Mouse (Mus musculus) liver, embryonic 15.5 days (tissue): ENCODE measurements around the gene Ndufb7. TPM values are rescaled to one million over a fixed set of nuclear protein-coding genes. Genes with fewer than 3 reads are reported as not detected.
"Not testable (repeated sequence)": the region's sequence is repeated elsewhere in the genome, so short reads cannot be mapped to it uniquely, and the experiment has no call there.

Experiments used
- ATAC-seq: fragments of 200-750 bp; cut with Nextera tagmentation; 2 replicates; pipeline ENCODE4 v1.8.0; 2017; ENCODE audit warnings: moderate number of reproducible peaks, mild to moderate bottlenecking, moderate library complexity; ENCODE audit not compliant: insufficient read depth
- H3K27ac ChIP-seq: fragments of 300-500 bp; sonication (generic); replicated peaks from 2 replicates; pipeline ENCODE4 v1.5.1; 2015; ENCODE audit warnings: mild to moderate bottlenecking, inconsistent platforms
- H3K27me3 ChIP-seq: fragments of 300-500 bp; sonication (generic); 2 replicates; pipeline ENCODE4 v1.6.1; 2015; ENCODE audit warnings: mild to moderate bottlenecking, inconsistent platforms
- H3K36me3 ChIP-seq: fragments of 300-500 bp; sonication (generic); replicated peaks from 2 replicates; pipeline ENCODE4 v1.6.1; 2015; ENCODE audit warnings: moderate library complexity, mild to moderate bottlenecking, inconsistent platforms
- H3K4me1 ChIP-seq: fragments of 300-500 bp; sonication (generic); replicated peaks from 2 replicates; pipeline ENCODE4 v1.6.1; 2015; ENCODE audit warnings: inconsistent platforms
- H3K4me2 ChIP-seq: fragments of 300-500 bp; sonication (generic); 2 replicates; pipeline ENCODE4 v1.6.1; 2015; ENCODE audit warnings: moderate library complexity, mild to moderate bottlenecking, inconsistent platforms
- H3K4me3 ChIP-seq: fragments of 300-500 bp; sonication (generic); replicated peaks from 2 replicates; pipeline ENCODE4 v1.5.1; 2015; ENCODE audit warnings: mild to moderate bottlenecking, inconsistent platforms
- H3K9ac ChIP-seq: fragments of 300-500 bp; sonication (generic); 2 replicates; pipeline ENCODE4 v1.6.1; 2015; ENCODE audit warnings: moderate library complexity, mild to moderate bottlenecking, inconsistent platforms
- H3K9me3 ChIP-seq: fragments of 300-500 bp; sonication (generic); replicated peaks from 2 replicates; pipeline ENCODE4 v1.6.1; 2016; ENCODE audit warnings: inconsistent platforms
- WGBS: fragments of 180-500 bp; shearing (Covaris S2); methylation state at CpG from one replicate; pipeline ENCODE4 v1.1.7; 2015; ENCODE audit warnings: mixed read lengths; ENCODE audit not compliant: insufficient replicate concordance; 5-methylcytosine and 5-hydroxymethylcytosine counted together
- polyA plus RNA-seq: library from polyadenylated mRNA; unstranded; fragments of >200 nt; fragmentation: Nextera tagmentation; extraction: Ambion mirVana; gene quantifications from 2 replicates; pipeline ENCODE4 v1.2.1, GENCODE M21; 2015

Ndufb7 gene
- polyA plus RNA-seq, 1 experiment from 2014 or later, result 237 TPM

- 80% methylated on average over 7 of the region's 7 CpGs for WGBS
- Histone ChIP-seq H3K27ac (no peak overlapping the region), H3K4me2 (no peak overlapping the region), H3K4me3 (no peak overlapping the region), H3K9me3 (no peaks in the 10 kb centered on the region), H3K4me1 (peaks cover 73% of the 10 kb centered on the region), H3K9ac (no peak overlapping the region), H3K36me3 (peaks cover 32% of the 10 kb centered on the region), H3K27me3 (no peaks in the 10 kb centered on the region)
- no peak for ATAC-seq
These were observed 24.1 kb downstream of the Ndufb7 start for GRCm38 (mm10) chr8:83590488-83591023.

- peaks cover 69% of the 10 kb centered on the region for H3K4me1 ChIP-seq
- H3K4me3 ChIP-seq, result peak overlapping the region; percentile 72
These were observed 26.2 kb downstream of the Ndufb7 start for GRCm38 (mm10) chr8:83592682-83593081.

GRCm38 (mm10) chr8:83593325-83594166 is 27.1 kb downstream of the Ndufb7 start:
- H3K27ac ChIP-seq, result peak overlapping the region; percentile 89
- peak; percentile 19 for ATAC-seq
- WGBS, result 3% methylated on average over 22 of the region's 22 CpGs
- H3K4me2 ChIP-seq, result peak overlapping the region; percentile 87
- H3K4me1 ChIP-seq, result peaks cover 68% of the 10 kb centered on the region
- H3K27me3 ChIP-seq, result no peaks in the 10 kb centered on the region
- peaks cover 19% of the 10 kb centered on the region for H3K36me3 ChIP-seq
- peak overlapping the region; percentile 77 for H3K9ac ChIP-seq
- no peaks in the 10 kb centered on the region for H3K9me3 ChIP-seq
- peak overlapping the region; percentile 72 for H3K4me3 ChIP-seq

More at GRCm38 (mm10) chr8:83592682-83593081, 26.2 kb downstream of the Ndufb7 start:
- WGBS, result 74% methylated on average over 3 of the region's 3 CpGs
- H3K9me3 ChIP-seq, result no peaks in the 10 kb centered on the region
- peak overlapping the region; percentile 87 for H3K4me2 ChIP-seq
- peaks cover 27% of the 10 kb centered on the region for H3K36me3 ChIP-seq
- no peaks in the 10 kb centered on the region for H3K27me3 ChIP-seq
- peak overlapping the region; percentile 77 for H3K9ac ChIP-seq
- H3K27ac ChIP-seq, result no peak overlapping the region
- ATAC-seq, result no peak

GRCm38 (mm10) chr8:83594167-83595049 is 27.9 kb downstream of the Ndufb7 start:
- Histone ChIP-seq H3K4me1 (peaks cover 69% of the 10 kb centered on the region), H3K27me3 (no peaks in the 10 kb centered on the region), H3K9ac (peak overlapping the region; percentile 77), H3K4me3 (peak overlapping the region; percentile 72), H3K9me3 (no peaks in the 10 kb centered on the region), H3K36me3 (peaks cover 11% of the 10 kb centered on the region; the same call in 1 of the 2 replicates), H3K4me2 (peak overlapping the region; percentile 87), H3K27ac (peak overlapping the region; percentile 89)
- peak; percentile 98 for ATAC-seq
- WGBS, result under 1% methylated on average over 43 of the region's 43 CpGs

- Histone ChIP-seq H3K4me3 (peak overlapping the region; percentile 72), H3K36me3 (peaks cover 11% of the 10 kb centered on the region; the same call in 1 of the 2 replicates), H3K4me1 (peaks cover 74% of the 10 kb centered on the region), H3K27ac (peak overlapping the region; percentile 89), H3K9ac (peak overlapping the region; percentile 65), H3K4me2 (peak overlapping the region; percentile 87)
- 39% methylated on average over 3 of the region's 3 CpGs for WGBS
- H3K27me3 ChIP-seq, ATAC-seq, H3K9me3 ChIP-seq: not testable (repeated sequence)
These were observed 28.5 kb downstream of the Ndufb7 start for GRCm38 (mm10) chr8:83595050-83595345.

- ATAC-seq, result no peak
- H3K27ac ChIP-seq, result peak overlapping the region; percentile 43; the same call in 1 of the 2 replicates
- WGBS, result 10% methylated on average over 3 of the region's 3 CpGs
- peaks cover 5% of the 10 kb centered on the region; the same call in 1 of the 2 replicates for H3K36me3 ChIP-seq
- no peak overlapping the region for H3K4me3 ChIP-seq
- H3K4me1 ChIP-seq, result peaks cover 81% of the 10 kb centered on the region
- H3K4me2 ChIP-seq, result no peak overlapping the region
- H3K9ac ChIP-seq, result no peak overlapping the region
- no peaks in the 10 kb centered on the region for H3K27me3 ChIP-seq
- H3K9me3 ChIP-seq, result no peaks in the 10 kb centered on the region
These were observed 29.9 kb downstream of the Ndufb7 start for GRCm38 (mm10) chr8:83596369-83596768.

- H3K36me3 ChIP-seq, result no peaks in the 10 kb centered on the region
- ATAC-seq, result no peak
- H3K4me3 ChIP-seq, result no peak overlapping the region
- H3K9ac ChIP-seq, result 0 out of 2 replicates have a peak overlapping the region, but pooled peaks have one; percentile 7
- H3K27ac ChIP-seq, result peak overlapping the region; percentile 94
- H3K9me3 ChIP-seq, result no peaks in the 10 kb centered on the region
- H3K4me2 ChIP-seq, result no peak overlapping the region
- no peaks in the 10 kb centered on the region for H3K27me3 ChIP-seq
- peaks cover 78% of the 10 kb centered on the region for H3K4me1 ChIP-seq
- WGBS, result 37% methylated on average over 1 of the region's 1 CpGs
These were observed 31.7 kb downstream of the Ndufb7 start for GRCm38 (mm10) chr8:83598146-83598545.

GRCm38 (mm10) chr8:83599814-83600213 is 33.3 kb downstream of the Ndufb7 start:
- Histone ChIP-seq H3K27ac (peak overlapping the region; percentile 94), H3K4me1 (peaks cover 81% of the 10 kb centered on the region)
- ATAC-seq, result peak; percentile 59

GRCm38 (mm10) chr8:83602650-83603029 is 36.2 kb downstream of the Ndufb7 start:
- peak overlapping the region; percentile 86 for H3K27ac ChIP-seq

More at GRCm38 (mm10) chr8:83599814-83600213, 33.3 kb downstream of the Ndufb7 start:
- Histone ChIP-seq H3K27me3 (no peaks in the 10 kb centered on the region), H3K4me2 (peak overlapping the region; percentile 59), H3K4me3 (peak overlapping the region; percentile 23), H3K9me3 (no peaks in the 10 kb centered on the region), H3K36me3 (peaks cover 5% of the 10 kb centered on the region), H3K9ac (peak overlapping the region; percentile 25)

GRCm38 (mm10) chr8:83607661-83608397 is 41.4 kb downstream of the Ndufb7 start, which contains the start of the genes Tecr and Dnajb1:
Gene Tecr, minus strand, starts transcription at chr8:83607971.
Gene Dnajb1, plus strand, starts transcription at chr8:83608193.
- under 1% methylated on average over 69 of the region's 69 CpGs for WGBS
- H3K4me1 ChIP-seq, result peaks cover 64% of the 10 kb centered on the region

More at GRCm38 (mm10) chr8:83602650-83603029, 36.2 kb downstream of the Ndufb7 start:
- 0 out of 2 replicates have a peak overlapping the region, but pooled peaks have one; percentile 35 for H3K9ac ChIP-seq
- H3K9me3 ChIP-seq, result no peaks in the 10 kb centered on the region
- H3K4me2 ChIP-seq, result no peak overlapping the region
- H3K36me3 ChIP-seq, result peaks cover 12% of the 10 kb centered on the region
- ATAC-seq, result no peak
- H3K4me3 ChIP-seq, result no peak overlapping the region
- H3K4me1 ChIP-seq, result peaks cover 86% of the 10 kb centered on the region
- 81% methylated on average over 2 of the region's 2 CpGs for WGBS
- H3K27me3 ChIP-seq, result no peaks in the 10 kb centered on the region

More at GRCm38 (mm10) chr8:83607661-83608397, 41.4 kb downstream of the Ndufb7 start, which contains the start of the genes Tecr and Dnajb1:
- H3K4me2 ChIP-seq, result peak within 1 kb of the TSS; percentile 76
- H3K27ac ChIP-seq, result peak within 1 kb of the TSS; percentile 98
- H3K27me3 ChIP-seq, result no peaks in the 10 kb centered on the region
- peak; percentile 96 for ATAC-seq
- peaks cover 45% of the 10 kb centered on the region for H3K36me3 ChIP-seq
- H3K9ac ChIP-seq, result peak within 1 kb of the TSS; percentile 94
- peak within 1 kb of the TSS; percentile 85 for H3K4me3 ChIP-seq
- no peaks in the 10 kb centered on the region for H3K9me3 ChIP-seq
